Mouse (Mus musculus) heart, adult 11 months (tissue): ENCODE measurements around the gene Commd1.

Experiments
- DNase-seq: peaks from one replicate; pipeline ENCODE4 v3.0.0; 2022

The Commd1 gene

DNA sequence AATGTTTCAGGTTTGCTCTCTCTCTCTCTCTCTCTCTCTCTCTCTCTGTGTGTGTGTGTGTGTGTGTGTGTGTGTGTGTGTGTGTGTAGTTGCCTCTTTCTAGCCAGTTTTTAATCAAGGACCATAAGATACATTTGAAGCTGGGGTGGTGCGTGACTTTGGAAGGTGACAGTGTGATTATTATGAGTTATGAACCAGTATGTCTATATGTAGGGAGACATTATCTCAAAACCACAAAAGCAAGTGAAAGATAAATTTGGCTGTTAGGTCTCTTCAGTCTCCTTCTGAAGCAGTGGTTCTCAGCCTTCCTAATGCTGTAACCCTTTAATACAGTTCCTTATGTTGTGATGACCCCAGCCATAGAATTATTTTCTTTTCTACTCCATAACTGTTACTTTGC lies 96.8 kb downstream of the Commd1 start:
- no peak for DNase-seq

DNA sequence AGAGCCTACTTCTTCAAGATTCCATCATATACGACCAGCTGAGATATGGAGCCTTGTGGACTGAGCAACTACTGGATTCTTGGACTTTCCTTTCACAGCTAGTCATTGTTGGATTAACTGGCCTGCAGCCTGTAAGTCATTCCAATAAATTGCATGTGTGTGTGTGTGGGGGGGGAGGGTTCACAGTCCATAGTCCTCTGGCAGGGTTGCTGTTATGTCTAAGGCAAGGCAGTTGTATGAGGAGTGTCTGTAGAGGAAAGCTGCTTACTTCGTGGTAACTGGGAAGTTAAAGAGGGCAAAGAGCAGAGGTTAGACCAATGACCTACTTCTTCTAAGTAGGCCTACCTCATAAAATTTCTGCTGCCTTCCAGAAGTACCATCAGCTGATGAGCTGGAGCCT lies 98.5 kb downstream of the Commd1 start:
- DNase-seq: peak; percentile 48

DNA sequence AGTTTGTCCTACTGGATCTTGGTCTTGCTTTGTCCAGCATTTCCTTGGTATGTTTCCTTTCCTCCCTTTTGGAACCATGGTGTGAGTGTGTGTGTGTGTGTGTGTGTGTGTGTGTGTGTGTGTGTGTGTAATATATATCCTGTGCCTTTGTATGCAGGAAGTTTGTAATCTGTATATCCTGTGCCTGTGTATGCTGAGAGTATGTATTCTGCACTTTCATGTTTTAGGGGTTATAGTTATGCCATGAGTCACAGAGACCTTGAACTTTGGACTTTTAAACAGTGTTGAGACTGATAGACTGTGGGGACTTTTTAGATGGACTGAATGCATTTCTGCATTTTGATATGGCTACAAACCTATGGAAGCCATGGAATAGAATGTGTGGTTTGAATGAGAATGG lies 99.3 kb downstream of the Commd1 start:
- no peak for DNase-seq

DNA sequence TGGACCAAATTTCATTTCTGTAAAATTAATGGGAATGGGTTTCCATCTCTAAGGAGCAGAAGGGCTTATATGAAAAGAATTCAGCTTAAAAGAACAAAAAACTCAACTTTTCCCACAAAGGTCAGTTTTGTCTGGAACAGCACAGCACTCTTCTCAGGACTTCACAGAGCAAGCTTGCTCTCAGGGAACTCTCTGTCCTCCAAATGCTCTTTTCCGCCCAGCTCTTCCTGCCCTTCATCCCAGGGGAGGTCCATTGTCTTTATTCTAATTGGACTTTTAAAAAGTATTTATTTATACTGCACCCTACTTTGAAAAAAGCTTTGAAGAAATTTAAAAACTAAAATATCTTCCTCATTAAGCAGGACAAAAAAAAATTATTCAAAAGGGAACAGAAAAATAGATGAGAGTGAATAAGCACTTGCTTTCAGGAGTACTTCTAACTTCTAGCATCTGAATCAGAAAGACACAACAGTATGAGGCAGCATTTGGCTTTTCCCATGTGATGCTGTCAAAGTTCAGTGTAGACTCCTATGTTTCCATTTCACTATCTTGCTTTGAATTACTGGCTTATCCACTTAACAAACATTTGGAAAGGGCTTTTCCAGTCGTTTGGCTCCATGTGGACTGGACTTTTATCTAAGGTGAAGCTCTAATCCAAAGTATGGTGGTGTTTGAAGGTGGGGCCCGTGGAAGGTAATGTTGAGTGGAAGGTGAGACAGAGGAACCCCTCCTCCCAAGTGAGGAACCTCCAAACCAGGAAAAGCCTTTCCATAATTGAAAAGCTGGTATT lies 101.6 kb downstream of the Commd1 start:
- DNase-seq: peak; percentile 82

DNA sequence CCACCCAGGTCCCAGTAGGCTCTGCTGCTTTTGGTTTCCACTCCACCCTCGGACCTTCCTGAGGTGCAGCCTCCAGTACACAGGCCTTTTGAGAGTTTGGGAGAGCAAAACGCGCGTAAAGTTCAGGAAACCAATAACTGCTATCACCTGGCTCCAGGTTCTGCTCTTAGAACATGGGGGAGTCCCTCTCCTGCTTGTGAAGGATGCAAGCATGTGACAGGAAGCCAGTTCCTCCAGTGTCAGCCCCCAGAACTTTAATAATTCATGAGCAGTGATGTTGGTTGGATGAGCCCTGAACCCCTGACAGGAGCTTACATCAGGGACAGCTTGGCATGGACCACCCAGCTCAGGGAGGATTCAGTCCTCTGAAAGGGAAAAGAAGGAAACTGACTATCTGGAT lies 102.5 kb downstream of the Commd1 start:
- peak; percentile 82 for DNase-seq

DNA sequence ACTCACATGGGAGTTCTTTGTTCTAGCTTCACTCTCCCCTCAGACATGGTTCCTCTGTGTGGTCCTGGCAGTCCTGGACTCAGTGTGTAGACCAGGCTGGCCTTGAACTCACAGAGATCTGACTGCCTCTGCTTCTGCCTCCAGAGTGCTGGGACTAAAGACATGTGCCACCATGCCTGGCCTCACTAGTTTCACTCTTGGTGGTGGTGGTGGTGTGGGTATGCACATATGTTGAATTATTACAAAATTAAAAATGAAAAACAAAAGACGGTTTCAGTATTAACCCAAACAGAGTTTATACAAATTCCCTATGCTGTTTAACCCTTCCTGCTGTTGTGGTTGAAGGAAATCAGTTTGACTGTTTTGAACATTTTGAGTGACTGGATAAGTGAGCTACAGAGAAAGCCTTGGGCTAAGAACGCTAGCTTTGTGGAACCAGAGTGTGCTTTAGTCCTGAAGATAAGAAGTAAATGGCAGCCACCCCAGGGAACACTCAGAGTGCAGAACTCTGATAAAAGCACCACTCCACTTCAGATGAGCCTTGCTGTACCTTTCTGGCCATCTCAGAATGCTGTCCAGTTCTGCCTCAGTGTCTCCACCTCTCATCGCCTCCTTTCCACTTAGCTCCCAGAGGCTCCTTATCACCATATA lies 105.4 kb downstream of the Commd1 start:
- DNase-seq: peak; percentile 37

DNA sequence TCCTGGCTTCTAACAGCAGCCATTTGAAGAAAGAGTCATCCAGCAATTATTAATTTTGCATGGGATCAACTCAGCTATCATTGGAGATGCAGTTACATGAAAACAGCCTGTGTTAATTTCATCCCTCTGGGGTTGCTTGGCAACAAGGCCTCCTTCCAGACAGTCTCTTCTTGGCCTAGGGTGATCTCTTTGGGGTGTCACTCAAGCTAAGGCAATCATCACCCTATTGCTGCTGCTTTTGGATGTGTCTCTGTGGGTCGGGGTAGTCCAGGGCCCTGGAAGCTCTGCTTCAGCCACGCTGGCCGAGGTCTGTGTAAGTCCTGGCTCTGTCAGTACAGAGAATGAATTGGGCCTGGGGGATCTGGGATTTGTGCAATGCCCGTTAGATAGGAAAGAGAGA lies 106.9 kb downstream of the Commd1 start:
- DNase-seq: no peak

DNA sequence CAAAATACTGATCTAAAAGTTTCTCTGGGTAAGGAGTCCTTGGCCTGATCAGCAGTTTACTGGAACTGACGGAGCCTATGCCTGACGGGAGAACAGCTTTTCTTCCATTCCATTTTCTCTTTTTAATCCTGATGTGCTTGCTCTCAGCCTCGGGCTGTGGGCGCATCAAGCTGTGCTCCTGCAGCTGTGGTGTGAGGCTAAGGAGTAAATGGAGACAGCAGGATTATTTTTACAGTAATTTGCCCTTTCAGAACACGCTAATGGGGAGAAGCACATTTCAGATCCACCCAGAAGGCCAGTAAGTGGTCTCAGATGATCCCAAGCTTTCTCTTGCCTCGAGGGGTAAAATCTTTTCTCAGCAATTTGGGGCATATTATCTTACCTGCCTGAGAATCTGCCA lies 107.4 kb downstream of the Commd1 start:
- no peak for DNase-seq

DNA sequence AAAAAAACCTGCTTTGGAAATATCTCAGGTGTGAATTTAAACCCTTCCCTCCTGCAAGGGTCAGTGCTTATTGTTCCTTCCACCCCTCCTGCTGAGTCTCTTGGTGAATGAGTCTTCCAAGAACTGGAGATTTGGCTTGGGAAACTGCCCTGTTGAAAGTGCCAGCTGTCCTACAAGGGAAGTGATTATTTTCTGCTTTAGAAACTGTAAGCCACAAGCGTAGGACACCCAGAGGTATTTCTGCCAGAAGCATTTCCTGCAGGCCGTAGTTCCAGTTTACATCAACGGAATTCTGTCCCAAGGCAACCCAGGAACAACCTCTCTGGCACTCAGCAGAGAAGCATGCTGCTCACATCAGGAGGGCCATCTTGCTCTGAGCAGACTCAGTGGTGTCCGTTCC lies 108.8 kb downstream of the Commd1 start:
- peak; percentile 95 for DNase-seq

DNA sequence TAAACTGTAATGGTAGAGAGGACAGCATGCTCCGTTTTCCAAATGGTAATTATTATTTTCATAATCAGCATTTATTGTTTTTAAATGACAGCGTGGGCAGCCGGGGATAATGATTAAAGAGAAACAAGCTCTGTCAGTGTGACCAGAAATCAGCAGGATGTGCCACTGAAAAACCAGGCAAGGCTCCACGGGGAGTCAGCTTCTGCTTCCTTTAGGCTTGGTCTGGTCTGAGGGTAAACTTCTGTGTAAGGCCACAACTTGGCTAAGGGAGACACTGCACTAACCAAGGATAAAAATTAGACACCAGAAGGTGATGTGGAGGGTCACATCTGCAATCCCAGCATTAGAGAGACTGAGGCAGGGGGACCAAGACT lies 109.9 kb downstream of the Commd1 start:
- DNase-seq: no peak

DNA sequence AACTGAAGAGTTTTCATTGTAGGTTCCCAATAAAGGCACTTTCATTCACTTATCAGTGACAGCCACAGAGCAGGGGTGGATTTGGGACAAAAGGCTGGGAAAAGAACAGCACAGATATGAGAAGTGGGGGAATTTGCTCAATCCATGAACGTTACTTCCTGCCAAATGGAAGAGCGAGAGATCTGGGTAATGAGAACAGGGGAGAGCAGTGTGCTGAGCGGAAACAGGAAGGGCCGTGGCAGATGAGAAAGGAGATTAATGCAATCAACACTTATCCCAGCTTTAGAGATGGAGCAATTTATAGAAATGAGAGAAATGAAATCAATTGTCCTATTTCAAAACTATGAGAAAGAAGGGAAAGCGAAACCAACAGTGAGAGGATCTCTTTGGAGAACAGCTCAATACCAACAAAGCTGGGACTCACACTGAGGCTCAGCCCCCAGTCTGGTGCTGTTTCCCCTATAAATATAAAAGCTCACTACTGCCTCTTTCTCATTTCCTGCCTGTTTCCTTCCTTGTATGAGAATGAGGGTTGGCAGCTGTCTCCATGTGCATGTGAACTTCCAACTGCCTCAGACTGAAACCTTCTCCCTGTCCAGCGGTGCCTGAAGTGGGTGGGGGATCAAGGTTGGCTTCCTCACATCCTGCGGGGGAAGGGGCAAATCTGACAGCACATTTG lies 110.4 kb downstream of the Commd1 start:
- peak; percentile 95 for DNase-seq

DNA sequence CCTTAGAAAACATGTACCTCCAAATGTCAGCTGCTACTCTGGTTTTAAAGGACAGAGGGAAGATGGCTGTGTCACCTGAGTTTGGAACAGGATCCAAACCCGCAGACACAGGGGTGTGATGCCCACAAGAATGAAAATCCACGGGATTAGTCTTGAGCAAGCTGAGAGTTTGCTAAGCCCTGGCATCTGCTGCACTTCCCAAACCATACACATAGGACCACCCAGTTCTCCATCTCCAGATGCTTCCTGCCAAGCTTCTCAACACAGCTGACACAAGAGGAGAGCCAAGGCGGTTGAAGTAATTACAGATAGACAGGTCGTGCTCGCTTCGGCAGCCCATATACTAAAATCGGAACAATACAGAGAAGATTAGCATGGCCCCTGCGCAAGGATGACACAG lies 113.6 kb downstream of the Commd1 start:
- peak; percentile 96 for DNase-seq

DNA sequence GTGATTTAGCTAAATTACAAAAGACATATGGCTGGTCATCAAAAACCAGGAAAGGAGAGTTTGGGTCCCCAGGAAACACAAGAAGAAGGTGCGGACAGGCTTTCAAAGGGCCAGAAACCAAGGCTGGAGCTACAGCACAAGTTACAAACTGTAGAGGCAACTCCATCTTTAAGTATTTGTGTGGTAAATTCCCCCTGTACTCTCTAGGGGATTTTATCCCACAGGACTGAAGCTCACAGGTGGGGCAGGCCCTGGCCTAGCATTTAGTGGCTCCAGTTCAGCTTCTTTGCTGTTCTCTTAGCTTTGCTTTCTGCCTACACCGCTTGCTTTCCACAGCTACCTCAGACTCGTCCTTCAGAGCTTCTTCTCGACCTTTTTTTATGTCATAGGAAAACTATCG lies 114.5 kb downstream of the Commd1 start:
- no peak for DNase-seq

DNA sequence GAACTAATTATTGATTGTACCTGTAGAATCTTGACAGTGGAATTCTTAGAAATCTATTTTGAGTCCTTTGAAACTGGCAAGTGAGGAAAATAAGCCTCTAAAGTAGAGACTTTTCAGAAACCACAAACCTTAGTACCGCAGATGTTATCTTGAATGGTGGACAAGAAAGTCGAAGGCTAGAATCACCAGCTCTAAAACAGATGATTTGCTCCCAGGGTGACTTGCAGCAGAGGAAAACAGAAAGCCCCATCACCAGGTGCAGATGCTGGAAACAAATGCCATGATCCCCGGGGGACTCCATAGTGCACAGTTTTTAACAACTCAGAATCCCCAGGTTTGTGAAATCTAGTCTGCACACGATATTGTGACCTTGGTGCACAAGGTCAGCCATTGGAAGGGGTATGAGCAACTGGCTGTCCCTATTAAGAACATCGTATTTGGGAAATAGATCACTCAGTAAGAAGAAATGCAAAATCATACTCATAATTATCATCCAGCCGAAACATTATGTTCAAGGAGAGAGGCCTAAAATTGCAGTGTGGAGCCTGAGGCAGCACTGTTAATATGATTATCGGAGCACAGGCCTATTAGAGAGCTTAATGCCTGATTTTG lies 116.4 kb downstream of the Commd1 start:
- DNase-seq: no peak

DNA sequence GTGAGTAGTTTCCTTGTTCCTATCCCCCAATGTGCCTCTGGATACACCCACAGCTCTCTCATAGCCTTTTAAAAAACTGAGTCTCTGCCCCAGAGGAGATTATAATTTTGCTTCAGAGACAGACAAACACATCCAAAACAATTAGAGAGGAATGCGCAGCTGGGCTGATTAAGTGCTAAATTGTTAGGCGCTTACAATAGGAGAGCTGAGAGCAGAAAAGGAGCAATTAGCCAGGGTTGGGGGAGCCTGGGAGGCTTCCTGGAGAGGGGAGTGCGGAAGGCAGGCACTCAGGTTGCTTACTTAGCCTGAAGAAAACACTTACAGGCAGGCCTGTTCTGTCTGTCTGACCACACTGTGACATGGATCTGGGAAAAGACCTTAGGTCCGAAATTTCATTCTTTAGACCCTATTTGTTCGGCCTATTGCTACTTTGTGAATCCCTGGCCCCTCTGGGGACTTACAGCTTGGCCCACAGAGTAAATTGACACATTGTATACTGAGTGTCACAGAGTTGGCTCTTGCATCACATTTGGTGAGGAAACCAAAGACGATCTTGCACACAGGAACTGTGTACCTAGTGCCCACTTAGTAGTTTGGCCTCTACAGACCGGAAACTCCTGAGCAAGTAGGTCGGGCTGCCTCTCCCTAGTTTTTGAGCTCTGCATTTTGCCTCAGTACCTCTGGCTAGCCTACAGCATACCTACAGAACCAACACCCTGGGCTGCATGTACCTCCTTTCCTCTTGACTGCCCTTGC lies 117.7 kb downstream of the Commd1 start:
- DNase-seq: peak; percentile 85

DNA sequence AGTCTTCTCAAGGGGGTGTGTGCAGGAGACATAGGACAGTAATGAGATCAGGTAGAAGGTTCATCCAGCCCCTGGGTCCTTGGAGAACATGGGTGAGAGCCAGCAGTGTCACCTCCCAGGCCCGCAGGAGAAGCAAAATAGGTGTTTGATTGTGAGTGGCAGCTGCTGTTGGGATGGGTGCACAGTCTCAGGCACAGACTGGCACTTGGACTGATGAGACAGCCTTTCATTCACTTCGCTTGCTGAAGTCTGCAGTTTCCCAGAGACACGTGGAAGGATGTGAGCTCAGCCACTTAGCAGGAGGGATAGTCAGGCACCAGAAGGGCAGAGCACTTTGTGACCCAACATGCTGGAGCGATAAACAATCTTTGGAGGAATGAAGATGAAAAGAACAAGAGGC lies 118.6 kb downstream of the Commd1 start:
- DNase-seq: peak; percentile 92

DNA sequence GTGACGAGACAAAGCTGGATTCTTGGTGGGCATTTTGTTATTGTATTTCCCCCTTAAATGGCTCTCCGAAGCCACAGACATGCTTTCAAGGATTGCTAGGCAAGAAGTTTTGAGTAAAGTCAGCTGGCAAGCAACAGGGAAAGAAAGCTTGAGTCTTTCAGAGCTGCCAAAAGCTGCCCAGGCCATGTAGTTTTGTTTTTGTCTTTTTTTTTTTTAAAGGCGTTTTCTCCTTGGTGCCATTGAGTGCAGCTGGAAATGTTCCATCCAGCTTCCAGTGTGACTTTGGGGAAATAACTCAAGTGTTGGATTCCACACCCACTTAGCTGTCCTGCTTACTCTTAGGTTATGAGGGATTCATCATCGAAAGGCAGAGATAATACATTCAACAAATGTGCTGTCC lies 120.9 kb downstream of the Commd1 start:
- peak; percentile 85 for DNase-seq

DNA sequence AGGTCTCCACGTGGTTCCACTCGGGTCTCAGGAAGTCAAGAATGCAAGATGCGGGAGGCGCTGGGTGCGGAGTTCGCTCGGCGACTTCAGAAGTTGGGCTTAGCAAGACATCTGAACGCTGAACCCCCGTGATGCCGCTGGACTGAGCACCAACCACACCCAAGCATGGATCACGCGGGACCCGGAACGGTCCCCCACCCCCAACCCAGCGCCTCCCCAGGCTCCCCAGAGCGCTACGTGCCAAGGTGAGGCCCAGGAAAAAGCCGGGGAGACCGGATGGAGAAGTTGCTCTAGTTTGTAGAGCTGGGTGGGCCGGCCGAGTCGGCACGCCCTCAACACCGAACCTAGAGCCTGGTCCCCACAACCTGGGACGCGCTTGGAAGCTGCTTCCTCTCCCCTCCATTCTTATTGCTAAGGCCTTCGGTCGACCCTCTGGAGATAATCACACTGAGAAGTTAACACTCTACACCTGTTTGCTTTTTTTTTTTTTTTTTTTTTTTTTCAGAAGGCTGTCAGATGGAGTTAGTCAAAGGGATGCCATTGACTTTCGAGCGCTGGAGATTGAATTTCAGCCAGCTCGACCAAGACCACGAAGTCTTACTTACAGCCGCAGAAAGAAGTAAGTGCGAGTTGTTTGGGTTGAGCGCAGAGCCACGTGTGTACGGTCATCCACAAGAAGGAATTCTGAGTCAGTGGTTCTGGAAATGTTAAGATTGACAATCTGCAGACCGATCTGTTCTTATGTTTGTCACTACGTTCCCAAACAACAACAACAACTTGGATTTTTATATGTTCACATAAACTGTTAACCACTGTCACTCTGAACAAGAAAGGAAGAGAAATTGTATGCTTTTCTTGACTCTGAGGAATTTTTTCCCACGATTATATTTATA lies 121.6 kb downstream of the Commd1 start, which contains the start of gene B3gnt2:
TSS of gene B3gnt2 (minus strand) at position 627 of the 893 bp plus-strand sequence.
- peak; percentile 97 for DNase-seq

DNA sequence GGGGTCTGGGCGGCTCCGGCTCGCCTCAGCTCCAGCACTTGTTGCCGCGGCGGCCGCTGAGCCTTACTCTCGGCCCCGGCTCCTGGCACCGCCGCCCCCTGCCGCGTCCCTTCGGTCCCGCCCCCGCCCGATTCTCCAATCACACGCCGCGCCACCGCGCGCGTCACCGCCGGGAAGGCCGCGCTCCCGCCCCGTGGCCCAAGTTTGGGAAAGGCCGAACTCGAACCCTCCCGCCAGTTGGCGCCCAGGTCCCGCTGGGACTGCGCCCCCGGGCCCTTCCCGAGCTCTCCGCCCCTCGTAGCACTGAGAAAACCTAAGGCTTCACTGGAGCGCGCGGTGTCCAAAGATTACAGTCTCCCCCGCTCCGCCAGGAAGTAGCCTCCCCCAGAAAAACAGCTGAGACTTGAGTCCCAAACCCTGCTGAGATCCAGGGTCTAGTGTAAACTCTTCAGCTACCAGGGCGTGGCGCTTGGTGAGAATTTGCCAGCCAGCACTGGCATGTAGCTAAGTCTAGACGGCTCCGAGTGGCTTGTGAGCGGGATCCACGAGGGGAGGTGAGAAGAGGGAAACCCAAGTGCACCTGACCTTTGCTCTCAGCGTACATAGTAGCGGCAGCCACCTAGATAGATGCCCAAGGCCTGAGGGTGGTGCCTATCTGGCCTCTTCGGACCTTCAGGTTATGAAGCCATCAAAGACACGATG lies 122.4 kb downstream of the Commd1 start:
- DNase-seq: peak; percentile 99

DNA sequence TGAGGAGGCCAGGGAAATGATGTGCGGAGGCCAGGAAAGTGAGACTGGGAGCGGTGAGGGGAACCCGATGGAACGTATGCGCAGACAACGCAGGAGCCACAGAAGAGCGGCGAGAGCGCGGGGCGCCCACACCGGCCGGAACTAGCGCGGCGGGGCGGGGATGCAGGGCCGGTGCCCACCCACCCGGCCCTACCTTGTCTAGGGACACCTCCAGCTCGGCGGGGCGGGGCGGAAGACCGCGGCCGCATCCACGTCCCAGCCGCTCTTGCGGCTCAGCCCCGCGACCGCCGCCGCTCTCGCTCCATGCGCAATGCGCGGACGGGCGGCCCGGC lies 122.9 kb downstream of the Commd1 start:
- DNase-seq: no peak
